In genomic region chr7:99572931-99573330, GRCm38 (mm10) we compare ENCODE assay signal across 11 mouse cellular contexts. TPM values are rescaled to one million over a fixed set of nuclear protein-coding genes. Genes with fewer than 3 reads are reported as not detected.
A peak's percentile ranks its signal among the peaks of the same experiment; 100 is the strongest.
DNase-seq lines count a peak whose midpoint lies in the region; ATAC-seq and TF ChIP-seq lines count a peak whose summit lies in the region.
"Had no signal": no experiment of that assay in that cellular context is flagged by ENCODE, and none has a peak within 500 bp of the region (broad histone marks: within the 10 kb centered on the region; RNA-seq: fewer than 3 reads in every experiment).

No protein-coding gene starts in this region.

- no peaks in the 10 kb centered on the region for H3K36me3 ChIP-seq in neural tube, embryonic 11.5 days (ENCODE audit: control insufficient read depth, insufficient read depth, low read length)
- H3K36me3 ChIP-seq in neural tube, embryonic 15.5 days = no peaks in the 10 kb centered on the region
- no peaks in the 10 kb centered on the region for H3K36me3 ChIP-seq in hindbrain, embryonic 15.5 days
- H3K36me3 ChIP-seq: neural tube, embryonic 12.5 days had no signal

- no peaks in the 10 kb centered on the region; the same call in 1 of the 2 replicates for H3K4me1 ChIP-seq in neural tube, embryonic 11.5 days (ENCODE audit: control insufficient read depth, insufficient read depth, low read length)
- H3K4me1 ChIP-seq in neural tube, embryonic 15.5 days = peaks cover 14% of the 10 kb centered on the region
- H3K4me1 ChIP-seq in hindbrain, embryonic 15.5 days (replicated peaks) = peaks cover 11% of the 10 kb centered on the region
- peaks cover 23% of the 10 kb centered on the region for H3K4me1 ChIP-seq in lung, adult 2 months (ENCODE audit: control insufficient read depth, insufficient read depth, low read length)

- no peak overlapping the region for H3K4me2 ChIP-seq in neural tube, embryonic 11.5 days (ENCODE audit: low read depth)
- H3K4me2 ChIP-seq in neural tube, embryonic 15.5 days = no peak overlapping the region
- no peak overlapping the region for H3K4me2 ChIP-seq in hindbrain, embryonic 15.5 days
- H3K4me2 ChIP-seq: neural tube, embryonic 12.5 days had no signal

- H3K9ac ChIP-seq in neural tube, embryonic 11.5 days (ENCODE audit: low read length) = no peak overlapping the region
- H3K9ac ChIP-seq in neural tube, embryonic 15.5 days (replicated peaks) = no peak overlapping the region
- H3K9ac ChIP-seq in hindbrain, embryonic 15.5 days = no peak overlapping the region
- H3K9ac ChIP-seq: neural tube, embryonic 12.5 days had no signal

- H3K9me3 ChIP-seq in neural tube, embryonic 11.5 days (ENCODE audit: control insufficient read depth, low read length) = no peaks in the 10 kb centered on the region
- H3K9me3 ChIP-seq in neural tube, embryonic 15.5 days (replicated peaks) = no peaks in the 10 kb centered on the region
- no peaks in the 10 kb centered on the region for H3K9me3 ChIP-seq in hindbrain, embryonic 15.5 days
- H3K9me3 ChIP-seq: neural tube, embryonic 12.5 days had no signal

- no peak for TF ChIP-seq POLR2A in lung, adult 2 months (IDR thresholded peaks at IDR 0.05; ENCODE audit: borderline replicate concordance, extremely low read depth, low read depth, low read length)

- DNase-seq in frontal cortex, postnatal 10 days (ENCODE audit: low spot score in 2 of 2) = no peak
- DNase-seq in neural tube, embryonic 11.5 days (ENCODE audit: low spot score) = no peak
- DNase-seq in thymus, postnatal 25 days = peak; percentile 84
- DNase-seq in gastrocnemius, postnatal 10 days = no peak
- no peak for DNase-seq in lung, adult 2 months
- DNase-seq: liver had no signal

- TF ChIP-seq CTCF in lung, adult 2 months (IDR thresholded peaks at IDR 0.05; ENCODE audit: insufficient read depth, low read length) = no peak

- 0 out of 2 replicates have a peak overlapping the region, but pooled peaks have one; percentile 27 for H3K27ac ChIP-seq in neural tube, embryonic 11.5 days (ENCODE audit: low read depth, low read length)
- no peak overlapping the region for H3K27ac ChIP-seq in neural tube, embryonic 15.5 days (replicated peaks)
- H3K27ac ChIP-seq in hindbrain, embryonic 15.5 days (replicated peaks) = no peak overlapping the region
- H3K27ac ChIP-seq: neural tube, embryonic 12.5 days had no signal

- H3K27me3 ChIP-seq in neural tube, embryonic 11.5 days (ENCODE audit: control insufficient read depth, insufficient read depth, low read length) = no peaks in the 10 kb centered on the region
- H3K27me3 ChIP-seq in neural tube, embryonic 15.5 days (replicated peaks) = no peaks in the 10 kb centered on the region
- H3K27me3 ChIP-seq in hindbrain, embryonic 15.5 days = no peaks in the 10 kb centered on the region
- H3K27me3 ChIP-seq: neural tube, embryonic 12.5 days had no signal

- H3K4me3 ChIP-seq in neural tube, embryonic 11.5 days (ENCODE audit: low read depth, low read length) = no peak overlapping the region
- H3K4me3 ChIP-seq in neural tube, embryonic 15.5 days (replicated peaks) = no peak overlapping the region
- H3K4me3 ChIP-seq in hindbrain, embryonic 15.5 days = no peak overlapping the region
- H3K4me3 ChIP-seq in lung, adult 2 months (replicated peaks; ENCODE audit: extremely low read depth, low read depth, low read length) = no peak overlapping the region
- H3K4me3 ChIP-seq: erythroblast, embryonic 14.5 days; neural tube, embryonic 12.5 days had no signal

- ATAC-seq in frontal cortex, adult (ENCODE audit: low TSS enrichment) = peak; percentile 39
- no peak for ATAC-seq in neural tube, embryonic 11.5 days (ENCODE audit: insufficient read depth, low FRiP score, low TSS enrichment)
- no peak for ATAC-seq in neural tube, embryonic 15.5 days (ENCODE audit: low FRiP score)
- ATAC-seq in hindbrain, embryonic 15.5 days (ENCODE audit: low FRiP score, low read depth) = peak; percentile 9; the same call in 1 of the 2 replicates

- 28% methylated on average over 10 of the region's 10 CpGs for WGBS in neural tube, embryonic 11.5 days
- WGBS in neural tube, embryonic 15.5 days = 28% methylated on average over 10 of the region's 10 CpGs
- 39% methylated on average over 10 of the region's 10 CpGs for WGBS in hindbrain, embryonic 15.5 days
- 30% methylated on average over 10 of the region's 10 CpGs for WGBS in lung, adult 2 months

RNA-seq across cellular contexts. Expression of gene Arrb1, which starts 37.7 kb away (rescaled TPM):
- polyA plus RNA-seq in neural tube, embryonic 11.5 days (2014; fragmentation: Nextera tagmentation; extraction: Ambion mirVana) = 5.0 and 5.3 TPM in 2 replicates
- polyA plus RNA-seq in neural tube, embryonic 15.5 days (2015; fragmentation: Nextera tagmentation; extraction: Ambion mirVana) = 15.1 and 16.6 TPM in 2 replicates
- polyA plus RNA-seq in hindbrain, embryonic 15.5 days (2015; fragmentation: Nextera tagmentation; extraction: Ambion mirVana) = 17.5 and 19.1 TPM in 2 replicates
- 10 to 100 TPM; 21.4 to 26.2 TPM for total RNA-seq in gastrocnemius, postnatal 10 days (2021)
- polyA plus RNA-seq in lung, adult 2 months (2012; rRNA removed) = 131 and 161 TPM in 2 replicates

RNA-seq across cellular contexts. Expression of gene Tpbgl, which starts 54.0 kb away (rescaled TPM):
- polyA plus RNA-seq in neural tube, embryonic 11.5 days (2014; fragmentation: Nextera tagmentation; extraction: Ambion mirVana) = 1.1 and 1.4 TPM in 2 replicates
- polyA plus RNA-seq in neural tube, embryonic 15.5 days (2015; fragmentation: Nextera tagmentation; extraction: Ambion mirVana) = 2.5 and 3.2 TPM in 2 replicates
- polyA plus RNA-seq in hindbrain, embryonic 15.5 days (2015; fragmentation: Nextera tagmentation; extraction: Ambion mirVana) = 2.0 and 2.4 TPM in 2 replicates
- 10 to 100 TPM; 36.4 to 42.1 TPM for total RNA-seq in gastrocnemius, postnatal 10 days (2021)
- 3.8 and 7.2 TPM in 2 replicates for polyA plus RNA-seq in lung, adult 2 months (2012; rRNA removed)

Comparison
In these comparisons a context has a peak if more than half of its experiments do, and no peak if none do; other contexts are left out.
1. ATAC-seq: peak in frontal cortex, adult (single experiment) and hindbrain, embryonic 15.5 days (single experiment); none in neural tube, embryonic 11.5 days (single experiment) and neural tube, embryonic 15.5 days (single experiment).